Comparison of ENCODE assay signal across 12 mouse cellular contexts in genomic region chr13:28991899-28992664, GRCm38 (mm10). TPM values are rescaled to one million over a fixed set of nuclear protein-coding genes. Genes with fewer than 3 reads are reported as not detected.
DNase-seq lines count a peak whose midpoint lies in the region; ATAC-seq and TF ChIP-seq lines count a peak whose summit lies in the region.
"Had no signal": no experiment of that assay in that cellular context is flagged by ENCODE, and none has a peak within 500 bp of the region (broad histone marks: within the 10 kb centered on the region; RNA-seq: fewer than 3 reads in every experiment).

No protein-coding gene starts in this region.

- peaks cover 23 to 28% of the 10 kb centered on the region in 2 experiments for H3K4me1 ChIP-seq in heart, embryonic 14.5 days (ENCODE audit: control insufficient read depth in 2 of 2, insufficient read depth in 2 of 2, low read length in 2 of 2)
- H3K4me1 ChIP-seq in intestine, embryonic 14.5 days (replicated peaks; ENCODE audit: control insufficient read depth, insufficient read depth, low read length): peaks cover 11% of the 10 kb centered on the region; the same call in 1 of the 2 replicates
- H3K4me1 ChIP-seq in lung, postnatal 0 days (ENCODE audit: insufficient read depth, low read depth, low read length): no peaks in the 10 kb centered on the region; the same call in 1 of the 2 replicates
- H3K4me1 ChIP-seq in thymus, adult 2 months (replicated peaks; ENCODE audit: control insufficient read depth, insufficient read depth, low read length): peaks cover 23% of the 10 kb centered on the region
- H3K4me1 ChIP-seq: megakaryocyte, embryonic 14.5 days had no signal

- H3K27me3 ChIP-seq in heart, embryonic 14.5 days (ENCODE audit: control insufficient read depth, insufficient read depth, low read length): no peaks in the 10 kb centered on the region
- H3K27me3 ChIP-seq in intestine, embryonic 14.5 days (replicated peaks; ENCODE audit: control insufficient read depth, insufficient read depth, low read length): no peaks in the 10 kb centered on the region
- no peaks in the 10 kb centered on the region for H3K27me3 ChIP-seq in lung, postnatal 0 days (replicated peaks; ENCODE audit: insufficient read depth, low read length)
- H3K27me3 ChIP-seq in thymus, adult 2 months (ENCODE audit: control insufficient read depth, insufficient read depth, low read length): no peaks in the 10 kb centered on the region
- H3K27me3 ChIP-seq: megakaryocyte, embryonic 14.5 days had no signal

- 18% methylated on average over 7 of the region's 7 CpGs for whole genome bisulfite sequencing in heart, embryonic 14.5 days
- 26% methylated on average over 7 of the region's 7 CpGs for WGBS in intestine, embryonic 14.5 days
- WGBS in lung, postnatal 0 days: 20% methylated on average over 7 of the region's 7 CpGs
- 35% methylated on average over 7 of the region's 7 CpGs for WGBS in thymus, adult 2 months

- no peak overlapping the region for H3K9ac ChIP-seq in heart, embryonic 14.5 days (ENCODE audit: low read length)
- H3K9ac ChIP-seq in intestine, embryonic 14.5 days (ENCODE audit: low read length): no peak overlapping the region
- H3K9ac ChIP-seq in lung, postnatal 0 days (replicated peaks; ENCODE audit: low read depth): no peak overlapping the region

- peak; percentile 67 for TF ChIP-seq EP300 in lung, postnatal 0 days (IDR thresholded peaks at IDR 0.05)

- no peak for DNase-seq in heart, adult 18-20 months
- peak; percentile 62 for DNase-seq in intestine, embryonic 14.5 days (ENCODE audit: low spot score)
- peak; percentile 79 for DNase-seq in lung, postnatal 0 days (ENCODE audit: low spot score)
- DNase-seq in thymus, adult 2 months: peak; percentile 40
- no peak for DNase-seq in urinary bladder, postnatal 4 days (ENCODE audit: low spot score in 2 of 2)
- no peak for DNase-seq in retina, embryonic 14.5 days (ENCODE audit: low spot score)
- no peak for DNase-seq in left cerebral cortex, postnatal 25 days (ENCODE audit: low spot score in 2 of 2)
- DNase-seq: adrenal gland, adult 2 months; liver; right cerebral cortex, postnatal 25 days had no signal

- H3K27ac ChIP-seq in heart, embryonic 14.5 days (replicated peaks in 1 of 2; ENCODE audit: control insufficient read depth in 1 of 2, insufficient read depth in 1 of 2, low read depth in 2 of 2, low read length in 2 of 2): peak overlapping the region; percentile 78 to 89
- H3K27ac ChIP-seq in intestine, embryonic 14.5 days (ENCODE audit: low read depth): peak overlapping the region; percentile 29; the same call in 1 of the 2 replicates
- H3K27ac ChIP-seq in lung, postnatal 0 days (ENCODE audit: low read length): peak overlapping the region; percentile 66
- H3K27ac ChIP-seq in thymus, adult 2 months (ENCODE audit: control insufficient read depth, insufficient read depth, low read length): peak overlapping the region; percentile 76

- no peaks in the 10 kb centered on the region for H3K36me3 ChIP-seq in heart, embryonic 14.5 days (ENCODE audit: control insufficient read depth, insufficient read depth, low read length)
- H3K36me3 ChIP-seq in intestine, embryonic 14.5 days (ENCODE audit: control insufficient read depth, insufficient read depth, low read length): no peaks in the 10 kb centered on the region
- no peaks in the 10 kb centered on the region for H3K36me3 ChIP-seq in lung, postnatal 0 days (ENCODE audit: insufficient read depth, low read length)
- H3K36me3 ChIP-seq in thymus, adult 2 months (ENCODE audit: control insufficient read depth, insufficient read depth, low read length): no peaks in the 10 kb centered on the region

- no peak overlapping the region for H3K4me3 ChIP-seq in heart, embryonic 14.5 days (ENCODE audit: control insufficient read depth in 1 of 2, insufficient read depth in 1 of 2, low read depth in 1 of 2, low read length in 2 of 2)
- H3K4me3 ChIP-seq in intestine, embryonic 14.5 days (ENCODE audit: low read depth, low read length): no peak overlapping the region
- no peak overlapping the region for H3K4me3 ChIP-seq in lung, postnatal 0 days (ENCODE audit: low read depth, low read length)
- no peak overlapping the region for H3K4me3 ChIP-seq in thymus, adult 2 months (ENCODE audit: control insufficient read depth, insufficient read depth, low read length)
- H3K4me3 ChIP-seq: megakaryocyte, embryonic 14.5 days had no signal

- intact Hi-C loops in left cerebral cortex, postnatal 25 days (cut with DNase I): no loop called here

- TF ChIP-seq POLR2A in thymus, adult 2 months (IDR thresholded peaks at IDR 0.05; ENCODE audit: control insufficient read depth, extremely low read depth, insufficient read depth, low read length, poor library complexity): no peak

- ATAC-seq in heart, embryonic 14.5 days (ENCODE audit: insufficient number of reproducible peaks, insufficient read depth, low FRiP score, low read depth): peak; percentile 54; the same call in 1 of the 2 replicates
- ATAC-seq in intestine, embryonic 14.5 days (replicated peaks; ENCODE audit: low FRiP score, low TSS enrichment, low read depth): peak; percentile 87
- peak; percentile 87 for ATAC-seq in lung, postnatal 0 days

- H3K9me3 ChIP-seq in heart, embryonic 14.5 days (ENCODE audit: control insufficient read depth, low read length): no peaks in the 10 kb centered on the region
- H3K9me3 ChIP-seq in intestine, embryonic 14.5 days (ENCODE audit: control insufficient read depth, low read length): no peaks in the 10 kb centered on the region
- H3K9me3 ChIP-seq in lung, postnatal 0 days (ENCODE audit: low read length): no peaks in the 10 kb centered on the region
- H3K9me3 ChIP-seq: megakaryocyte, embryonic 14.5 days had no signal

- H3K4me2 ChIP-seq in heart, embryonic 14.5 days (ENCODE audit: low read length): peak overlapping the region; percentile 34
- H3K4me2 ChIP-seq in intestine, embryonic 14.5 days (ENCODE audit: low read length): peak overlapping the region; percentile 15; the same call in 1 of the 2 replicates
- H3K4me2 ChIP-seq in lung, postnatal 0 days (replicated peaks; ENCODE audit: low read depth, low read length): peak overlapping the region; percentile 35

- no peak for TF ChIP-seq CTCF in lung, postnatal 0 days (IDR thresholded peaks at IDR 0.05)
- no peak for TF ChIP-seq CTCF in thymus, adult 2 months (IDR thresholded peaks at IDR 0.05; ENCODE audit: borderline replicate concordance, control insufficient read depth, extremely low read depth, insufficient read depth, low read length, poor library complexity)

RNA-seq across cellular contexts. Expression of gene Sox4, which starts 38.6 kb away (rescaled TPM):
- polyA plus RNA-seq in heart, embryonic 14.5 days (2014; fragmentation: Nextera tagmentation; extraction: Ambion mirVana): 69.5 and 79.2 TPM in 2 replicates
- 10 to 100 TPM in 1 of 2 experiments, 1 to 10 TPM in 1; 7.8 to 12.7 TPM for total RNA-seq in heart, adult 18-20 months (2021)
- polyA plus RNA-seq in intestine, embryonic 14.5 days (2014; fragmentation: Nextera tagmentation; extraction: Ambion mirVana): 55.3 and 59.3 TPM in 2 replicates
- 51.7 and 63.2 TPM in 2 replicates for polyA plus RNA-seq in lung, postnatal 0 days (2015; fragmentation: Nextera tagmentation; extraction: Ambion mirVana)
- 137 and 191 TPM in 2 replicates for polyA plus RNA-seq in thymus, adult 2 months (2012; rRNA removed)
- 10 to 100 TPM; 24.3 to 24.5 TPM for total RNA-seq in left cerebral cortex, postnatal 25 days (2021)

Comparison
In these comparisons a context has a peak if more than half of its experiments do, and no peak if none do; other contexts are left out.
1. H3K27ac ChIP-seq: peak in every context shown above with its lines; median percentile 84 in heart, embryonic 14.5 days; 76 in thymus, adult 2 months; 66 in lung, postnatal 0 days; 29 in intestine, embryonic 14.5 days.
2. DNase-seq: peak in intestine, embryonic 14.5 days (single experiment), lung, postnatal 0 days (single experiment) and thymus, adult 2 months (single experiment); none in heart, adult 18-20 months (0 of 2), urinary bladder, postnatal 4 days (0 of 2), retina, embryonic 14.5 days (single experiment) and left cerebral cortex, postnatal 25 days (0 of 2).
3. Peak in every context shown above with its lines, with median percentiles within 50 percentile points of each other: ATAC-seq and H3K4me2 ChIP-seq.